Mouse (Mus musculus): ENCODE measurements around the gene Hspa12a.

DNA sequence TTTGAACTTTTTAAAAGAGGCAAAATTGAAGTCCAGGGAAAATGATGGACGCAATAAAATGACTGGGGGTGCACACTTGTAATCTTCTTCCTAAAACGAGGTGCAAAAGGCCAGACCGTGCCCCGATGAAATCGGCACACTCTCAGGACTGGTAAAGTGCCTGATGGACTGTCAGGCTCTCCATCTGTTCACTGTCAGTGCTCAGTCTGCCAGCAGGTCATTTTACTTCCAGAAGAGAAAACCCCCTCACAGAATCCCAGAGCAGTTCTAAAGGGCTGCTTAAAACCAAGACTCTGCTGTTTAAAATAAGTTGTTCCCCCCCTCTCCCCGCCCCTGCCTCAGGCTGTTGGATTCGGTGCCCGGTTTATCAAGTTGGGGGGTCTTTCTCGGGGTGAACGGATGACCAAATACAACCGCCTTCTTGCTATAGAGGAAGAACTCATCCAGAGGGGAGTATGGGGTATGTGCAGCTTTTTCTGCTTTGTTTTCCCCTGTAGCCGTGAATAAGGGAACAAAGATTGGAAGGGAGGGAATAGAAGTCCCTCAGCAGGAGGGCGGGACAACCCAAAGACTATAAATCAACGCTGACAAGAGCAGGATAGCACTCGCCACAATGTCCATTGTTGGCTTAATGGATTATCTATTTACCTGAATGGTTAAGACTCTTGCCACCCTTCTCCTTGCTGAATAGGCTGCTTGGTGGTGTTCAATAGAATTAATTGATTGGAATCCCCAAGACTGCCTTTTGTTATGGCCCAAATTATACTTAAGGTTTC is 25.5 kb upstream of the Hspa12a start:
- TF ChIP-seq CTCF (IDR thresholded peaks at IDR 0.05; ENCODE audit: low read depth, low read length), result no peak
- TF ChIP-seq GATA1 (IDR thresholded peaks at IDR 0.05; ENCODE audit: borderline replicate concordance, low read length), result no peak
- TF ChIP-seq GATA2 (IDR thresholded peaks at IDR 0.05; ENCODE audit: borderline replicate concordance, low read depth, low read length), result no peak
- TF ChIP-seq TAL1 (conservative IDR thresholded peaks at IDR 0.05; ENCODE audit: low read depth, low read length), result no peak

All from G1E (cell line).